Comparison of ENCODE assay signal across 18 mouse cellular contexts in the genomic region with DNA sequence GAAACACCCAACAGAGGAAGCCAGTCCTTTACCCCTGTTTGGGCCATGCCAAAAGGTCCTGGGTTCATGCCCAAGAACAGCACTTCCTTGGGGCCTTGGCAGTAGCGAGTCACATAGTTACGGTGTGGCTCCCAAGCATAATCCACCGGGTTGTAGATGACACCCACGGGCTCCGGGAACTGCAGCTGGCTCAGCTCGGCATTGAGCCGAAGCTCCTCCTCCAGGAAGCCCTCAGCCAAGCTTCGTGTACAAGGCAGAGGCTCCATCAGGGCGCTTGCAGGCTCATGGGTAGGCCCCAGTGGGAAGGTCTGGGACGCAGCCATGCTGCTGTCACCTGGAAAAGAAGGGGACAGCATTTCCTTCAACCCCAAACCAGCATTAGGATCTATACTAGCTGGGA. TPM values are rescaled to one million over a fixed set of nuclear protein-coding genes. Genes with fewer than 3 reads are reported as not detected.
A peak's percentile ranks its signal among the peaks of the same experiment; 100 is the strongest.
DNase-seq lines count a peak whose midpoint lies in the region.
"Had no signal": no experiment of that assay in that cellular context is flagged by ENCODE, and none has a peak within 500 bp of the region (broad histone marks: within the 10 kb centered on the region; RNA-seq: fewer than 3 reads in every experiment).

No protein-coding gene starts in this region.

- peak; percentile 45 for DNase-seq in gastrocnemius, postnatal 25 days
- no peak for DNase-seq in gastrocnemius, adult 8-10 months (ENCODE audit: low spot score in 2 of 2)
- DNase-seq in left cerebral cortex, postnatal 36 days (ENCODE audit: low spot score in 2 of 2), result peak; percentile 38 to 51
- no peak for DNase-seq in left cerebral cortex, adult 11 months (ENCODE audit: low spot score)
- DNase-seq in fat pad, adult 2 months (ENCODE audit: extremely low read depth, low read depth, low spot score), result peak; percentile 36
- DNase-seq in layer of hippocampus, postnatal 36 days, result peak; percentile 37 to 60
- no peak for DNase-seq in thymus, postnatal 36 days
- DNase-seq: adrenal gland, postnatal 25 days; cerebellum, adult 2 months; cerebellum, postnatal 25 days; heart, adult 2 months; heart, postnatal 4 days; kidney, adult 9 months; kidney, postnatal 10 days; liver; lung, adult 2 months; lung, postnatal 10 days; midbrain, embryonic 14.5 days had no signal

- intact Hi-C loops in left cerebral cortex, postnatal 36 days (cut with DNase I), result no loop called here

RNA-seq across cellular contexts. Expression of gene Smug1, which starts 9.3 kb away (rescaled TPM):
- 10 to 100 TPM in 1 of 2 experiments, 1 to 10 TPM in 1; 9.4 to 11.7 TPM for total RNA-seq in gastrocnemius, postnatal 25 days (2021)
- total RNA-seq in gastrocnemius, adult 8-10 months (2022), result 10 to 100 TPM in 3 of 4 experiments, 1 to 10 TPM in 1; 10.0 to 19.3 (median 12.3) TPM
- 10 to 100 TPM; 18.3 to 20.0 TPM for total RNA-seq in left cerebral cortex, postnatal 36 days (2021)
- 10 to 100 TPM; 20.9 to 22.5 TPM for total RNA-seq in layer of hippocampus, postnatal 36 days (2021)

Comparison
In these comparisons a context has a peak if more than half of its experiments do, and no peak if none do; other contexts are left out.
1. DNase-seq: peak in gastrocnemius, postnatal 25 days (single experiment), left cerebral cortex, postnatal 36 days (2 of 2), fat pad, adult 2 months (single experiment) and layer of hippocampus, postnatal 36 days (2 of 2); none in gastrocnemius, adult 8-10 months (0 of 2), left cerebral cortex, adult 11 months (single experiment) and thymus, postnatal 36 days (0 of 2).